Mouse (Mus musculus): ENCODE measurements around the gene Kdr.

DNA sequence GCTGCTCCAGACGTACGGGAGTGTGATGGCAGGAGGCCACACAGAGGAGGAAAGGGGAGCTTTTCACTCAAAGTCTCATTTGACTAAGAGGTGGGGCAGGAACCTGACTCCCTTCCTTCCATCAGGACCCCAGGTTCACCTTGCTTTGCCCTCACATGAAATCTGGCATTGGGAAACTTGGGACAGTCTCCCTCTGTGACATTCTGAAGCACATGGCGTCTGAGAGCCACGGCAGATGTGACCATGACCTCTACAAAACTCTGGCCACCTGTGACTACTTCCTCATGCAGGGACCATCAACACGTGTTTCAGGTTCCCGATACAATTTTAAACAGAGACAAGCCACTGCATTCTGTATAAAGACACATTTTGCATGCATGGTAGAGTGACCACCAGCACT lies 44.2 kb upstream of the Kdr start:
- no peak for TF ChIP-seq POLR2A (IDR thresholded peaks at IDR 0.05; ENCODE audit: low read depth, low read length)
- no peak for TF ChIP-seq CTCF (conservative IDR thresholded peaks at IDR 0.05; ENCODE audit: insufficient read depth, insufficient read length, low read depth, low read length)

Data from kidney, adult 2 months (tissue).